Mouse (Mus musculus): ENCODE results near the gene Chst15.

The Chst15 gene

DNA sequence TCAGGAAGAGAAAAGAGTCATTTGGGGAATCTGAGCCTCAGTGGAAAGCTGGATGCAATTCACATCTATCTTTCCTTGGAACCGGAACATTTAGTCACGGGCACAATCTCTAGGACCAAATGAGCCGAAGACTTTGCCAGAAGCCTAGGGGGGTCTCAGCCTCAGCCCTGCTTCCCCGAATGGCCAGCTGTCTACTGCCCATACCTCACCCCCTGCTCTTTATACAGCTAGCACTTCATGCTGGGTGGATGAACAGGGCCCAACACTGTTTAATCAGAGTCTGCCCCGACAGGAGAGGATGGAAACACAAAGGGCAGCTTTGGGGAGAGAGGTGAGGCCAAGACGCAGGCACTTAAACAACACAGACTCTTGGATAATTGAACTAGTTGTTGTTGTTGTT lies 53.8 kb downstream of the Chst15 start:
- DNase-seq (ENCODE audit: low read depth): no peak

DNA sequence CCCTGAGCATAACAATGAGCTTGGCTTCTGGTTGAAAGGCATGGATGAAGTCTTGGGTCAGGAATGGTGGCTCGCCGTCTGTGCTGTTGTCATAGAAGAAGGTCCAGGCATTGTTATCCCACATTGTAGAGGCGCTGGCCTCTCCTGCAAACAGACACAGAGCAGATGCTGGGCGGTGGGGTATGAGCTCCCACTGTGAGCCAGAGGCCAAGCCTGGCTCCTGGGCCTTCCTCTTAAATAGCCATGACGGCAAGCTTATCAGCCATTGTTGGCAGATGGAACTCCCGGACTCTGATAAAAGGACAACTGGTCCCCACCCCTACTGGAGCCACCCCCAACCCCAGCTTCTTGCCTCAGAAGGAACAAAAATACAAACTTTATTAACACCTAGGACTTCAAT lies 54.3 kb downstream of the Chst15 start:
- DNase-seq (ENCODE audit: low read depth): no peak

DNA sequence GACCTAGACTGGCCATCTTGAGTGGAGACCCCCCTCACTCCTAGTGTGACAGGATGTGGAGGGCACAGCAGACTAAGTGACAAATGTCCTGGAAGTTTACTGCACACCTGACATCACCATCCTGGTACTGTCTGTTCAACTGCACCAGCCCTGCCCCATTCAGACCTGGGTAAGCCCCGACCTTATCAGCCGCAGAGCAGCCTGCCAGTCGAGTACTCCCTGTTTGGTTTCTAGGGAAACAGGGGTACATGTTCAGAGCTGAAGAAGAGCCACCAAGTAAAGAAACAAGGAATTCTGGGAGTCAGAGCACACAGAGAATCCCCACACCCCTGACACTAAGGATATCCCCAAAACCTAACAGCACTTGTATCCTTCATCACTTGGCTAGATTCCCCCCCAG lies 55.1 kb downstream of the Chst15 start:
- DNase-seq (ENCODE audit: low read depth): no peak

DNA sequence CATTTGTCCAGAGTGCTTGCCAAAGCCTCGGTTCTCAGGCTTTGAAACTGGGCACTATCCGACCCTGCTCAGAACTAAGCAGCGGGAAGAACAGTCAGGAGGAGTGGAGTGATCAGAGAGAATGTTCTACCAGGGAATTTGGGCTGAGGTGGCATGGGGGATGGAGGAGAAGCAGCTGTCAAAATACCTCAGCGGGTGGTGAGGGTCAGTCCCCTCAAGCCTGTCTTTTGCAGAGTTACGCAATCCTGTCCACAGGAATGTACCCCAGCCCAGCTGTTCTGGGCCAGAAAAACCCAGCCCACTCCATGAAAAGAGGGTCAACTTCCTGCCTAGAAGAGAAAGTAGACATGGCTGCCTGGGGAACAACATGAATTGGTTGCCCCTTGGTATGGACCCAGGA lies 56.4 kb downstream of the Chst15 start:
- DNase-seq (ENCODE audit: low read depth): no peak

DNA sequence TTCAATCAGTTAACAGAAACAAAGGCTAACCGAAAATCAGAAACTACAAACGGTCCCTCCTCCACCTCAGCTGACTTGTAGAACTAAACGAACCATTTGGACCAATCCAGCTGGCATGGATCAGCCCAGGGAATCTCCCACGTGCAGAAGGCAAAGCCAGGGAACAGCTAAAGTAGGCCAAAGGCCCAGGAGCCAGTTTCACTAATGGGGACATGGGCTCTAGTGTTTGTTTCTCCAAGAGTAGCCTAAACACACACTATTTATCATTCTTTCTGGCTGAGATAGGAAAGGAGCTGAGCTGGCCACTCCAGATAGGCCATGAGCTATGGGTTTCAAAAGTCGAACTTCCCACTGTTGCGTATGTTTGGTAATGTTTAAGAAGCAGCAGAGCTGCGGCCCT lies 58.2 kb downstream of the Chst15 start:
- DNase-seq (ENCODE audit: low read depth): no peak

DNA sequence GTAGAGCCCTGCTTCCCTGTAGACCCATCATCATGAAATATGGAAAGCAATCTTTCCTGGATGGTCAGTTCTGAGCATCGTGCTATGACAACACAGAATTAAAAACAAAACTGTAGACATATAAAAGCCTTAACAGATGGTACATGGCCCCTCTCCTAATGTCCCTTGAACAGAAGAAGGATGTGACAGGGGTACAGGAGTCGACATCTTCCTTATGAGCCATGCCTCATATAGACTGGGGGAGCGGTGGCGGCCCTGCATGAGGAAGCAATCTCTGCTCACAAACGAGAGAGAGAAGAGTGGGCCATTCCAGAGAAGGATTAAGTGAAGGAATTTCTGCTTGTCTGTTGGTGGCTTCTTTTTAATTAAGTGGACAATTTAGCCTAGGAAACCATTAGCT lies 58.8 kb downstream of the Chst15 start:
- DNase-seq (ENCODE audit: low read depth): no peak

DNA sequence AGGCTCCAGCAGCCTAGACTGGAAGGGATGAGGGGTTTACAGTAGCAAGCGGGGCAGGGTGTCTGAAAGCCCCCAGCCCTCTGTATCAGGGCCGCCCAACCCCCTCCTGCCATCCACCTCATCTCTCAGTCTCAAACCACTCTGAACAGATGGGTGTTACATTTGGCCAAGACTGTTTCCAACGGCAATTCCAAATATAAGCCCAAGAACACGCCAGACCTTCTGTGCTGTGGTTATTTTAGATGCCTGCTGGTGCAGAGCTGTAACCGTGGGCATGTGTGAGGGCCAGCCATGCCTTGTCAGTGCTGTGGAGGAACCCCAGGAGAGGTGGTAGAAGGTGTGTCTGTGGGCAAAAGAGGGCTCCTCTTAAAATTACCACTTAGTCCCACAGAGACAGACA lies 63.5 kb downstream of the Chst15 start:
- DNase-seq (ENCODE audit: low read depth): no peak

DNA sequence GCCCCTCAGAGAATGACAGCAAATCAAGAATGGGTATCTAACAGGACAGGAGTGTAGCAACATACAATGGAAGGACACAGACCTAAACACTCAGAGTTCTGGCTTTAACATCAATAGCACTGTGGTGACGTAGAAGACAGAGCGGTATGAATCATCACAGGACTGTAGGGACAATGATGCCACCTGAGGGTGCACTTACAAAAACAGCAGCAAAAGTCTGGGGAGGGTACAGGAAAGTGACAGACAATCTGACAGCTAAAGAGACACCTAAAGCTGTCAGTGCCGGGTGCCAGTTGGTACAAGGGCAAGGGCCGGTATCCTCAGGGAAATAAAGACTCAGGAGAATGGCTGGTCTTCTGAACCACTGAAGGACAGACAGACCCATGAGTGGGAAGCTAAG lies 64.0 kb downstream of the Chst15 start:
- DNase-seq (ENCODE audit: low read depth): no peak

DNA sequence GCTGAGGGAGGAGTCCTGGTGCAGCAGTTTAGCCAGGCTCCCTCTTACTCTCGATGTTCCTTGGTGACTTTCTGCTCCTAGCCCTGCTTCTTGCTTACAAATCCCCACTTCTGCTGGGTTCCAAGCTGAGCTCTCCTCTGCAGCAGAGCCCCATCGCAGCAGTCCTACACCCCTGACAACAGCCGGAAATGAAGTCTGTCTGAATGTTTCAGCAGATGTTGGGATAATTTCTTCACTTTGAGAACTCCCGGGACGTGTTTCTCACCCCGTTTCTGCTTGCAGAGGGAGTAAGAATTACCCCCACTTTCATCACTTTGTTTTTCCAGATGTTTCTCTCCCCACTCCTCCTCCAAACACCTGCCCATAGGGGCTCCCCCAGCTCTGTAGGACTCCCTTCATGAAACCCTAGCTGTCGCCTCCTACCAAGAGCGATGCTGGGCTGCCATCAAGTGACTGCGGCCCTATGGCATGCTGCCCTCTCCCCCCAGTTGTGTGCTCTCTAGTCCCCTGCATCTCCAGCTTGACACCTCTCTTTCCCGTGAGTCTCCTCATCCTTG lies 67.4 kb downstream of the Chst15 start:
- no peak for DNase-seq (ENCODE audit: low read depth)

DNA sequence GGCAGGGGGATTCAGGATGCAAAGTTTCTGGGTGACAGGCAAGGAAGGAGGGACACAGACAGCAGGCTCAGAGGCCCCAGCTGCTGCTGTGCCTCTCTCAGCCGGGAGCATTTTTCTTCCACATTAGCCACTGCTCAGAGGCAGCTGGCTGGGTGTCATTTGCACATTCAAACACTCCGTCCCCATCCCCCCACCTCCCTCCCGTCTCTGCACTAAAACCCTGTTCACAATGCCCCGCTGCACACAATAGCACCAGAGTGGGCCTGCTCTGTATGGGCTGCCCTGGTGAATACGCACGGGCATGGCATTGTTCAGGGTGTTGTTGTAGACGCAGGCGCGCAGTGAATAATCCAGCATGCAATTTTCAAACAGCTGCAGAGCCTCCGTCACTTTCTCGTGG lies 69.5 kb downstream of the Chst15 start:
- no peak for DNase-seq (ENCODE audit: low read depth)

DNA sequence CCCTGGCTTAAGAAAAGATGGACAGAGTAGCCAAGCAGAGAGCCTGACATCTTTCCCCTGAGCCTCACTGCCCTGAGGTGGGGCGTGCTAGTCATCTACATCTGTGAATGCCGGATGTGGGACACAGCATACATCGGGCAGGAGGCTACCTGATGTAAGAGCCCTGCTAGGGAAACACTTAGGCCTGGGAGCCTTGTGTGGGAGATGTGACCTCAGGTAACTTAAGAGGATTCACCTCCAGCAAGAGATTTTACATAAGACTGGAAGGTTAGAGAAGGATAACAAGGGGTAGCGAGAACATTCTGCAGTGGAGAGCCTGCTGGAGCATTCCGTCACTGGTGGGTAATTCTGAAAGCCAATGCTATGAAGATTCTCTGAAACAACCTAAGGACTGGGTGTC lies 69.9 kb downstream of the Chst15 start:
- DNase-seq (ENCODE audit: low read depth): no peak

DNA sequence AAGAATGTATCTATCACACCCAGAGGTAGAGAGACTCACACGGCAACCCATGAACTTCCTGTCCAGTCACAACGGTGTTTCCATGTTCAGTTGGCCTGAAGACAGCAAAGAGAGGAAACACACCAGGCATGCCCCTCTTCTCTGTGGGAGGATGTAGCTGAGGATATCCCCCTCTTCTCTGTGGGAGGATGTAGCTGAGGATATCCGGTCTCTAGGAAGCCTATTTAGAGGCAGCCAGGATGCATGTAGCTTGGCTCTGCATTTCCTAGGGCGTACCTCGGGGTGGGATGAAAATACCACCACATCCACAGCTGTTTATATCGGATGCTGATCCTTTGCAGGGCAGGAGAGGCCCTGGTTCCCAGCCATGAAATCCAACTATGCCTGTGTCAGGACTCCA lies 71.3 kb downstream of the Chst15 start:
- no peak for DNase-seq (ENCODE audit: low read depth)

DNA sequence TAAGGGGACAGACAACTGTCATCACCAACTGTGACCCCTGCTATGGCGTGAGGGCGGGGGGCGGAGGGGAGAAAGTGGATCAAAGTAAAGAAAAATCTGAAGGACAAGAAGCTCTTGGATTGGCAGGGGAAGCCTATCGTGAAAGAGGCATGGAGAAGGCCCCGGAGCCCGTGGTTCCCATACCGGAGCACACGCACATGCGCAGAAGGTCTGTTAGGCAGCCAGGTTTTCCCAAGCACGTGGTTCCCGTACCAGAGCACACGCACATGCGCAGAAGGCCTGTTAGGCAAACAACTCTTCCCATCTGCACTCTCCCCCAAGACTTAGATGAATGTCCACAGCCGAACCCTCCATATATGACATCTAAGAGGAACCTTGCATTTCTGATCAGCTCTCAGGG lies 72.4 kb downstream of the Chst15 start:
- no peak for DNase-seq (ENCODE audit: low read depth)

DNA sequence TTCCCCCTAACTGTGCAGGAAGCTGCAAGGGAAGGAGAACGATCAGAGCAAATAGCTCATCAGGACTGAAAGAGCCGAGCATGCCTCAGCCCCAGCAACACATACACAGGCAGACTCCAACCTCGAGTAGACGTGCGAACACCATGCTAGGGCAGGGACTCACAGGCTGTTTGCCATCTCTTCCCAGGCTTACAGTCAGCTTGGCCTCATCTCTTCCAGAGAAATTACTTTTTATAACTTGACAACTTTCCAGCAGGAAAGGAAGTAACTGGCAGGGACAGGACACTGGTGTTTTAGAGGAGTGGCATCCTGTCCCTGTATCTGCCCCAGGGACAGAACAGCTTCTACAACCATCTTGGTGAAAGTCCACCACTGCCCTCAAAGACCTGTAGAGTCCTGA lies 73.8 kb downstream of the Chst15 start:
- DNase-seq (ENCODE audit: low read depth): no peak

DNA sequence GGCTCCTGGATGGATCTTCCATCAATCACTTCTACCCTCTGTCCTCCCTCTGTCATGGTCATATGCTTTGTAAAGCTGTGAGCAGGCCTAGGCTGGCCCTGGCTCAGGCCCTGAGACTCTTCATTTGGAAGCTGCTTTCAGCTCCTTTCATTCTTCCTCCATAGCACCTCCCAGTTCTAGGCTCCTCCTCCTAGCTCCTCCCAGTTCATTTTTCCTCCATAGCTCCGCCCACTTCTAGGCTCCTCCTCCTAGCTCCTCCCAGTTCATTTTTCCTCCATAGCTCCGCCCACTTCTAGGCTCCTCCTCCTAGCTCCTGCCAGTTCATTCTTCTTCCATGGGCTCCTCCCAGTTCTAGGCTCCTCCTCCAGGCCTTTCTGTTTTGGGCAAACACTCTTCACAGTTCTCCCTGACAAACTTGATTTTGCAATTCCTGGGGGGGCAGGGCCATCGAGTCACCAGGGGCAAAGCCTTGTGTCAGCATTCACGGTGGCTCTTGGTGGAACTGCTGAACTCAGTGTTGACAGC lies 74.3 kb downstream of the Chst15 start:
- DNase-seq (ENCODE audit: low read depth): no peak

DNA sequence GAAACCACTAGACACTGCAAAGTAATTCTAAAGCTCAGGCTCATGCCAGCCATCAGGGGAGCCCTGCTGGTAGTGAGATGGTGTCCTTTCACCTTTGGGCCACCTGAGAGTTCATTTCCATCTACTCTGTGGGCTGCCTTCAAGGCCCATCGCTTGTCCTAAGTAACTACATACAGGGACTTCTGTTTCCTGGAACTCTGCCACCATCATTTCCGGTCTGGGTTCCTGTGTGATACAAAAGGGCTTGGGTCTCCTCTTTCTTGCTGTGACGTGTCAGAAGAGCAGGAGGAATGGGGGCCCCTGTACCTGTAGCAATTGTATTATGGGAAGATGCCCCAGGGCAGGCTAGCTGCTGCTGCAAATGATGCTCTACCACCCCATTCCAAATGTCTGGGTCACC lies 78.1 kb downstream of the Chst15 start:
- DNase-seq (ENCODE audit: low read depth): no peak

DNA sequence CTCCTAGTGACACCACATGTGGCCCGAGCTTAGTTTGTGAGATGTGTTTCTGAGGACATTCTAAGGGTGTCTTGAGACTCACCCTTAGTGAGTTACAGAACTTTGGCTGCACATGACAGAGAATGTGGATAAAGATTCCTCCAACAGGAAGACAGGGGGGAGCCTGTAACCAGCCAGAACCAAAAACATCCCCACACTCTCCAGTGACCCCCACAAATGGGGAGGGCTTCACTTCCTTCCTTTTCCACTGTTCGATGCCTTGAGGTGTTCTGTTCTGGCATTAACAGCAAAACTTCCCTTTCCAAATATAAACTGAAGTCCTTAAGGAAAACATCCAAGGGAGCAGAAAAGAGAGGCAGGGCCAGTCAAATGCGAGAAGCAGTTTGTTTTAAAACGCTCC lies 79.8 kb downstream of the Chst15 start:
- DNase-seq (ENCODE audit: low read depth): no peak

DNA sequence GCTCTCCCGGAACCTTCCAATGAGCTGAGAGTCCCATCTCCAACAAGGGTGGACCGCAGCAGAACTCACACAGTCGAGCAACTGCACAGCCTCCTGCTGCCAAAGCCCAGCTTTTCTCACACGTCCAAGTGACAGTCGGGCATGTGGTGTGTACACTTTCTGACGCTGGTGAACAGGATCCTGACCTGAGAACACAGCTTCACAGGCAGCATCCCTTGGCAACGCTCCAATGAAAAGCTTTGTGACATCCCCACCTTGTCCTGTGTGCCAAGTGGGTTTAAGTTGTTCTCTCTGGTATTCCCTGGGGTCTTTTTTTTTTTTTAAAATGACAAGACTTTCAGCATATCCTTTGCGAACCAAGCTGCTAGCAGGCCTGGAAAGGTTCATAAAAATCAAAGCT lies 80.2 kb downstream of the Chst15 start:
- DNase-seq (ENCODE audit: low read depth): no peak

DNA sequence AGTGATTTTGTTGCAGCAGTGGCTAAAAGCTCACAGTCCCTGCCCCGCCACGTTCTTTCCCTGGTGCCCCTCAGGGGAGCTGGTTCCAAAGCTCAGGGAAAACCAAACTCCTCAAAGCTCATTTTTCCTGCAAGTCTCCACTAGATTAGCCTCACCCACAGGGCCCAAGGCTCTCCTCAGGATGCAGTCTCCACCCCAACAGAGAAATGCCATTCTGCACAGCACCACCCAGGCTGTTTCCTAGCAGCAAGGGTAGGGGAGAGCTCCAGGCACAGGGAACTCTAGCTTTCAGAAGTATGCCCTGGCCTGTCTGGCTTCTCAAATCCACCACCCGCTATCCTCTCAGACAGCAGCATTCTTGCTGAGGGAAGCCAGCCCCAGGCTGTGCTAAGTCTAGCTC lies 82.8 kb downstream of the Chst15 start:
- DNase-seq (ENCODE audit: low read depth): no peak

DNA sequence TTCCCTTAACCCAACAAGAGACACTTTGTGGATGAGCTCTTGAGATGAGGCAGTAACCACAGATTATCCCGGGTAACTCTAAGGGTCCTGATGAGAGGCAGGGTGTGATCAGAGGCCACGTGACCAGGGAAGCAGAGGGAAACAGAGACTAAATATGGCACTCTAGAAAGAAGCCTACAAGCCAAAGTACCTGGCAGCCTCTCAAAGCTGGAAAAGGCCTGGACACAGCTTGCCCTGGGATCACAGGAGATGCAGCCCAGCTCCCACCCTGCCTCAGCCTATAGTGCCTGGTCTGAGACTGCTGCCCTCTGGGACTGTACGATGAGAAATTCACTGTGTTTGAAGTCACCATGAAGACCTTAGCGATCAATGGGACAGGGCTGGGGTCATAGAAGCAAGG lies 83.3 kb downstream of the Chst15 start:
- no peak for DNase-seq (ENCODE audit: low read depth)

DNA sequence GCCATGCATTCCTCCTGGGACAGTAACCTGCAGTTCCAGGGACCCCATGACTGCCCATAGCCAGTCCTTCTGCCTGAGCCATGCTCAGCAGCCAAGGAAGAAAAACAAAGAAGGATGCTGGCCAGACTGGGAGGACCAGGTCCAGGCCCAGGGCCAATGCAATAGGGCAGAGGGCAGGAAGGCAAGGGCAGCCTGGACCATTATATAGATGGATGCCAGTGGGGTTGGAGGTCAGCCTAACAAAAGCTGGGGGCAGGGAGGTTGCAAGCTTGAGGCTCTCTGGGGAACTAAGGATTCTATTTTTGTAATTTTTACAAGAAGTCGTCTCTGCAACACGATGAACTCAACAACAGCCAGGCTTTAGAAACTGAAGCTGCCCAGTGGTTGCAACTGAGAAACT lies 84.1 kb downstream of the Chst15 start:
- DNase-seq (ENCODE audit: low read depth): no peak

DNA sequence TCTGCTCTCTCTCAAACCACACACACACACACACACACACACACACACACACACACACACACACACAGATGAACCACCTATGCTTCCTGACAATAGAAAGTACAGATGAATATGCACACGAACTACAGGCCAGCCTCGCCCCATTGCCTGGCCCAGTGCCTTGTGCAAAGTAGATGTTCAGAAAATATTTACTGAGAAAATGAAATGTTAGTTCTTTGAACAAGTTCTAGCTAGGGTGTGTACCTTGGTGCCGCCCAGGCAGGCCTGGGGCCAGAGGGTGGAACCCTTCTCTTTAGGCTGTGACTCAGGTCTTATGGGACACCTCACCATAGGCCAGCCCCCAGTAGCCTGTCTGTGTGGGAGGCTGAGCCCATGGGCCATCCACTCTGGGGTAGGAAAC lies 85.6 kb downstream of the Chst15 start:
- DNase-seq (ENCODE audit: low read depth): no peak

DNA sequence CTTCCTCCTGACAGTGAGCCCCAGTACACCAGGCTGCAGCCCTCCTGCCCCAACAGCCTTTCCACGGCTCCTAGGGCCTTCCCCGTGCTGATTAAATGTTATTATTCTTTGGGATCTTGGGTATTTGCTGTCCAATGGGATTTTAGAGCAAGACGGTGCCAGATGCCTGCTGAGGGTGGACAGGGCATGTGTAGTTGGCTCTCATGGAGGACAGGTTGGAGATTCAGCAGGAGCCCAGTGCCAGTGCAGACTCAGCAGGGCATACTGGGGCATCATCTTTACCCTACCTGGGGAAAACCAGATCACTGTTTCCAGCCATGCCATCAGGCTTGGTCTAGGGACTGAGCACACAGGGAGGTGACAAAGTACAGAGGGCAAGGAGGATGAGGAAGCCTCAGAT lies 86.1 kb downstream of the Chst15 start:
- no peak for DNase-seq (ENCODE audit: low read depth)

DNA sequence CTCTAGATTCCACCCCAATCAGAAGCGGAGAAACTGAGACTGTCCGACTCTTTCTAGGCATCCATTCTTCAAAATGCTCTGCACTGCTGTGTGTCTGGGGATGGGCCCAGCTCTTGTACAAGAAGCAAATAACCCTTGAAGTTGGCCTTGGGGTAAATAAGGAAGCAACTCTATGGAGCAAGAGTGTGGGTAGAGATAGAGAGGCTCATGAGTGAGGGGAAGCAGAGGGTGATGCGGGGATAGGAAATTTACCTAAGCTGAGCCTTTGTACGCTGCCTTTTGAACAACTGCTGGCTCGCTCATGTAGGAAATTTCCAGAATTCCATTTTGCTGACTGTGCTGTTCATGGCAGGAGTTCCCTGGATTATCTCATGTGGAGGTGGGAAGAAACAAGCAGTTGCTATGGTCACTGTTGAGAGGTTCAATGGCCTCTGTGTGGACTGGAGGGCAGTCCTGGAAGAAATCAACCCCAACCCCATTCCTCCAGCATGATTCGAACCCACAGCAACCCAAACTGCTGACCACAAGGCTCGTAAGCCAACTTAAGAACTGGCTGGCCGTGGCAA lies 89.9 kb downstream of the Chst15 start:
- DNase-seq (ENCODE audit: low read depth): peak; percentile 17

Measured in NIH3T3 (cell line).